Mouse (Mus musculus) ES-Bruce4 (cell line): ENCODE measurements around the gene Wsb1. TPM values are rescaled to one million over a fixed set of nuclear protein-coding genes. Genes with fewer than 3 reads are reported as not detected.

Source experiments
- H3K27ac ChIP-seq: 2 replicates; pipeline ENCODE4 v1.5.1; 2012; ENCODE audit warnings: low read length, inconsistent platforms; ENCODE audit not compliant: insufficient read depth
- H3K27me3 ChIP-seq: 2 replicates; pipeline ENCODE4 v1.6.1; 2012; ENCODE audit warnings: mild to moderate bottlenecking, low read length, inconsistent platforms; ENCODE audit not compliant: control insufficient read depth, poor library complexity, insufficient read depth, severe bottlenecking
- H3K36me3 ChIP-seq: 2 replicates; pipeline ENCODE4 v1.6.1; 2012; ENCODE audit warnings: inconsistent platforms, mild to moderate bottlenecking, low read length, moderate library complexity; ENCODE audit not compliant: control insufficient read depth, poor library complexity, insufficient read depth, severe bottlenecking
- H3K4me1 ChIP-seq: one replicate; pipeline ENCODE4 v1.8.1; 2011; ENCODE audit warnings: low read length; ENCODE audit not compliant: control insufficient read depth, insufficient read depth
- H3K4me3 ChIP-seq: 2 replicates; pipeline ENCODE4 v1.5.1; 2011; ENCODE audit warnings: low read depth, mild to moderate bottlenecking, low read length
- H3K9ac ChIP-seq: 2 replicates; pipeline ENCODE4 v1.6.1; 2012; ENCODE audit warnings: low read depth, mild to moderate bottlenecking, inconsistent platforms; ENCODE audit not compliant: poor library complexity, severe bottlenecking
- H3K9me3 ChIP-seq: replicated peaks from 2 replicates; pipeline ENCODE4 v1.6.1; 2012; ENCODE audit warnings: mild to moderate bottlenecking, low read length, inconsistent platforms; ENCODE audit not compliant: control insufficient read depth, poor library complexity, insufficient read depth, severe bottlenecking
- CTCF ChIP-seq: IDR thresholded peaks from one replicate; pipeline ENCODE4 v1.8.1; 2011; ENCODE audit warnings: low read depth, low read length
- EP300 ChIP-seq: IDR thresholded peaks from 2 replicates; pipeline ENCODE4 v1.6.1; 2011; ENCODE audit warnings: low read depth, low read length; ENCODE audit not compliant: insufficient read depth
- POLR2A ChIP-seq: IDR thresholded peaks from one replicate; pipeline ENCODE4 v1.8.1; 2011; ENCODE audit warnings: low read length; ENCODE audit not compliant: insufficient read depth
- polyA plus RNA-seq: library from polyadenylated mRNA; stranded (reverse); fragments of >200 nt; gene quantifications from 2 replicates; pipeline ENCODE4 v1.2.4, GENCODE M21; 2011; ENCODE audit warnings: low read depth; ENCODE audit not compliant: missing spikeins, insufficient read depth, insufficient read length

Gene Wsb1
- polyA plus RNA-seq, 1 experiment = 195 TPM

DNA sequence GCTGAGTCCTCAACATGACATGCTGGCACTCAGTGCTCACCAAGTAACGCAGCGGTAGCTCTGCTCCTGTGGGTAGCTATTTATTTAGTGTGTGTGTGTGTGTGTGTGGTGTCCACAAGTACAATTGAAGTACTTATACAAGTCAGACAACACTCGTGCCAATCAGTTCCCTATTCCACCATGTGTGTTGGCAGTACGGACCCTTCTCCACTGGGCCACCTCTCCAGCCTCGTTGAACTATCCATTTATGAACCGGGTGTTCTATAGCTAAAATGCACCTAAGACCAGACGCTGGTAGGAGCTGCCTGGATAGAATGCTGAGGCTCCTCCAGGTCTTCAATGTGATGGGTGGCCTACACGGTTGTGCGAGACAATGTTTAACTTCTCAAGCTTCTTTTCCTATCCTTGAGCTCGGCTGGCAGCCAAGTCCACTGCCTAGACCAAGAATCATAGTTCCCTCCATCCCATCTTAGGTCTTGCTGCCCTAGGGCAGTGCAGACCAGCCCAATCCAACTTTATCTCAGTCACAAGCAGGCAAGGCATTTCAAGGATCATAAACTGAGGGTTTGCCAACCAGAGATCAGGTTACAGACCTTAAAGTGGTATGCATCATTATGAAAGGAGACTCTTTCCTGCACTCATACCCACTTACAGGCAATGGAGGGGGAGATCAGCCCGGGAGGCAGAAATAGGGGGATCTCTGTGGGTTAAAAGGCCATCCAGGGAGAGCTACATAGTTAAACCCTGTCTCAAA is 16.6 kb downstream of the Wsb1 start:
- Histone ChIP-seq H3K27ac (no peak overlapping the region), H3K4me1 (no peaks in the 10 kb centered on the region), H3K27me3 (no peaks in the 10 kb centered on the region), H3K36me3 (peaks cover 50% of the 10 kb centered on the region), H3K9ac (no peak overlapping the region), H3K9me3 (peaks cover 25% of the 10 kb centered on the region), H3K4me3 (no peak overlapping the region)
- TF ChIP-seq EP300 = no peak
- TF ChIP-seq CTCF = no peak
- TF ChIP-seq POLR2A = no peak

DNA sequence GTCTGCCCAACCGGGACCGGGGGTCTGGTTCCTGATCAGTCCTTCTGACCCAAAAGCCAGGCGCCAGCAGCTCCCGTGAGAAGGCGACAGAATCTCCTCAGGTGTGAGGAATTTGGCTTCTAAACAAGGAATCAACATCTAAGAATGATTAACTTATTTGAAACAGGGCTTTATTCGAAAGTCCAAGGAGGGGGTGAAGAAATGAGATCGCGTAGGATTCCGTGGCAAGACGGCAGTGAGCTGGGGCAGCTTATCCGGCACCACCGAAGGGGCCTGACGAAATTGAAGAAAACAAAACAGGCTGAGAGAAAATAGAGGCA is 24.3 kb downstream of the Wsb1 start:
- no peak overlapping the region for H3K4me3 ChIP-seq
- no peaks in the 10 kb centered on the region for H3K4me1 ChIP-seq
- no peaks in the 10 kb centered on the region for H3K36me3 ChIP-seq
- TF ChIP-seq POLR2A (no peak), EP300 (no peak), CTCF (no peak)
- no peak overlapping the region for H3K27ac ChIP-seq
- H3K27me3 ChIP-seq = no peaks in the 10 kb centered on the region
- peaks cover 9% of the 10 kb centered on the region for H3K9me3 ChIP-seq
- H3K9ac ChIP-seq = no peak overlapping the region

DNA sequence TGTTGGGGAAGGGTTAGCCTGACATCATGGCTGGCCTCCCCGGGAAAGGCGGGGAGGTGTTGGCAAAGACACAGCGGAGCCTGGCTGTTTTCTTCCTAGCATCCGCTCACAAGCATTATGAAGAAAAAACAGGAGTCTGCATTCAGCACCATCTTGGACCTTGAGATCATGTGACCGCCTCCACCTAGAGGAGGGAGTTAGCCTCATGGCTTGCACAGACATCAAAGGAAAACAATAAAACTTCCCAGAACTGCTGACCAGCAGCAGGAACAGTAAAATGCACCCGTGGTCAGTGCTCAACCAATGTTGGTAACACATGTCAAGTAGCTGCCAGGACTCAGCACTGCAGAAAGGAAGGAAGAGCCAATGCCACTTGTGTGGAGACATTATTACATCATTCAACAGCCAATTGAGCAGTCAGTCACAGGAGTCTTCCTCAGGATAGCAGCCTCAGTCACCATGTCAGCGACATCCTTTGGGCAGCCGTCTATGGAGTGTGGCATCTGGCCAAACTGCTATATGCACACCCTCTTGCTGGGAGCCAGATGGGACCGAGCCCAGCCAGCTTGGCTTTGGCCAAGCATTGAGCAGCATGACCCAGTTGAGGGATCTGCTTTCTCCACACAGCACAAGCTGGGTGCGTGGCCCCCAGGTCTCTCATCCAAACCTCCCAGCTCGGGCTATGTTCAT is 24.8 kb downstream of the Wsb1 start:
- no peak for TF ChIP-seq POLR2A
- no peak for TF ChIP-seq EP300
- TF ChIP-seq CTCF = no peak
- H3K4me3 ChIP-seq = no peak overlapping the region
- no peak overlapping the region for H3K9ac ChIP-seq
- peaks cover 9% of the 10 kb centered on the region for H3K9me3 ChIP-seq
- H3K27me3 ChIP-seq = no peaks in the 10 kb centered on the region
- no peak overlapping the region for H3K27ac ChIP-seq
- H3K36me3 ChIP-seq = no peaks in the 10 kb centered on the region
- H3K4me1 ChIP-seq = no peaks in the 10 kb centered on the region

DNA sequence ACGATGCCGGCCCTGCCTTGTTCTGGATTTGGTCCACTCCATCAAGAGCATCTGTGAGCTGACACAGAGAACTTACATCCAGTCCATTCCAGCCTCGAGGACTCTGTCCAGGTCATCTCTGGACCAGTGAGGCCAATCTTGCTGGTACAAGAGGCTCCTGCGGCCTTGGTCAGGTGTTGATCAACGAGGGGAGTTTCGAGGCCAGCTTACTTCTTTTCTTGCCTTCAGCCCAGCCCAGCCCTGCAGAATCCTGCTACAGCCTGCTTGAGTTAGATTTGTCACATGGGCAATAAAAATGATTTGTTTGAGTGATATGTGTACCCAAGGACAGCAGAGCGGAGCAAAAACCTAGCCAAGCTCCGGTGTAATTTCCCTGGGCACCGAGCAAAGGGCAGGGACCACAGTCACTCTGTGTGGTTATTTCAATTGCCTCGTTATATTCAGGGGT is 25.4 kb downstream of the Wsb1 start:
- Histone ChIP-seq H3K4me3 (no peak overlapping the region), H3K4me1 (no peaks in the 10 kb centered on the region), H3K27ac (no peak overlapping the region), H3K9ac (no peak overlapping the region), H3K27me3 (no peaks in the 10 kb centered on the region), H3K9me3 (peaks cover 9% of the 10 kb centered on the region), H3K36me3 (no peaks in the 10 kb centered on the region)
- TF ChIP-seq EP300 (no peak), POLR2A (no peak), CTCF (no peak)

DNA sequence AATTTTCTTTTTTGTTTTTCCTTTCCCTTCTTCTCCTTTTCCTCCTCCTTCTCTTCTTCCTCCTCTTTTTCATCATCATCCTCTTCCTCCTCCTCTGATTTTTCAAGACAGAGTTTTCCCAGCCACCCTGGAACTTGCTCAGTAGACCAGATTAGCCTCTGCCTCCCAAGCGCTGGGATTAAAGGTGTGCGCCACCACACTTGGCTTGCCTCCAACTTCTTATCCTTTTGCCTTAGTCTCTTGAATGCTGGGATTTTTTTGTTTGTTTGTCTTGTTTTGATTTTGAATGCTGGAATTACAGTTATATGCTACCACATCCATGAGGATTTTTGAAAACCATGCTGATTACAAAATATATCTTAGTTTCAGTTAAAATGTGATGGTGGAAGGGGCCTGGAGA is 26.4 kb downstream of the Wsb1 start:
- Histone ChIP-seq H3K36me3 (no peaks in the 10 kb centered on the region), H3K27ac (no peak overlapping the region)
- TF ChIP-seq EP300 (no peak), POLR2A (no peak), CTCF (no peak)

DNA sequence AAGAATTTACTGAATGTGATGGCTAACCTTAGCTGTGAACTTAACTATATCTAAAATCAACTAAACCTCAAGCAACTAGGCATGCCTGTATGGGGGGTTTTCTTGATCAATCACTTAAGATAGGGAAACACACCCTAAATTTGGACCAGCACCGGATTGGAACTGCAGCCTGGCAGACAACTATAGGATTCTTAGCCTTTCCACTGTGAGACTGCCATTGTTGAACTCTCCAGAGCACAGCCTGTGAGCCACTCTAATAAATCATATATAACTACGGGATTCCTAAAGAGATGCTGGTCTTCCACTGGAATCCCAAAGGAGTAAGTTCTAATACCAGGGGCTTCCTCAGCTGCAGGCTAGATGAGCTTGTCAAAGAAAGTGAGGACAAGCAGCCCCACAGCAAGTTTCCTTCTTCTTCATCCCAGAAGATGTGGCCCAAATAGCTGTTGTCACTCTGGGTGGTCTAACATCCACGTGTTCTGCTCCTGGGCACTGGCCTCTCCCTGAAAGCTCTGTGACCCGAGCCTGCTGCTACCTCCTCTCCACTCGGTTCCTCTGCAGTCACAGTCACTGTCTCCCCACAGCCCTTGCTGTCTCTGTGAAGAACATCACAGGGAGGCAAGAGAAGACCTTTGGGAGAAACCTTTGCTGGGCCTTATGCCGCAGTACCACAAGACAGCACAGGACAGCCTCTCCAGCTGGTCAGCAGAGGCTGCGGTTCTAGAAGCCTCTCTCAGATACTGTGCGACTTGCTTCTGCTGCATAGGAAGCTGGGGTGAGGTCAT is 28.9 kb downstream of the Wsb1 start:
- Histone ChIP-seq H3K4me3 (no peak overlapping the region), H3K9me3 (no peaks in the 10 kb centered on the region), H3K9ac (peak overlapping the region; percentile 52; the same call in 1 of the 2 replicates), H3K4me1 (no peaks in the 10 kb centered on the region), H3K36me3 (no peaks in the 10 kb centered on the region), H3K27me3 (no peaks in the 10 kb centered on the region), H3K27ac (no peak overlapping the region)
- TF ChIP-seq CTCF = no peak
- TF ChIP-seq EP300 = no peak
- TF ChIP-seq POLR2A = no peak

More for the DNA sequence above, 26.4 kb downstream of the Wsb1 start:
- no peaks in the 10 kb centered on the region for H3K4me1 ChIP-seq
- H3K9ac ChIP-seq = no peak overlapping the region
- H3K27me3 ChIP-seq = no peaks in the 10 kb centered on the region
- peaks cover 9% of the 10 kb centered on the region for H3K9me3 ChIP-seq
- H3K4me3 ChIP-seq = no peak overlapping the region
